Mouse (Mus musculus) C2C12 (cell line): ENCODE results near the gene Hspa12a.

Experiments used
- CTCF ChIP-seq: IDR thresholded peaks from one replicate; pipeline ENCODE4 v1.5.1; 2011; ENCODE audit not compliant: control insufficient read depth, insufficient read depth, insufficient read length
- USF1 ChIP-seq: IDR thresholded peaks from one replicate; pipeline ENCODE4 v1.6.1; 2011; ENCODE audit warnings: low read depth, mild to moderate bottlenecking, control low read depth, moderate library complexity

GRCm38 (mm10) chr19:58981571-58981970 lies 38.1 kb upstream of the Hspa12a start:
- TF ChIP-seq USF1 (no peak), CTCF (no peak)
